Mouse (Mus musculus) forelimb bud, embryonic 11.5 days (tissue): Measurements from ENCODE around the gene Gm49321.

Experiments used
- DNase-seq: peaks from one replicate; pipeline ENCODE4 v3.0.0-alpha.2; 2012; ENCODE audit warnings: low read depth, low spot score

The Gm49321 gene

DNA sequence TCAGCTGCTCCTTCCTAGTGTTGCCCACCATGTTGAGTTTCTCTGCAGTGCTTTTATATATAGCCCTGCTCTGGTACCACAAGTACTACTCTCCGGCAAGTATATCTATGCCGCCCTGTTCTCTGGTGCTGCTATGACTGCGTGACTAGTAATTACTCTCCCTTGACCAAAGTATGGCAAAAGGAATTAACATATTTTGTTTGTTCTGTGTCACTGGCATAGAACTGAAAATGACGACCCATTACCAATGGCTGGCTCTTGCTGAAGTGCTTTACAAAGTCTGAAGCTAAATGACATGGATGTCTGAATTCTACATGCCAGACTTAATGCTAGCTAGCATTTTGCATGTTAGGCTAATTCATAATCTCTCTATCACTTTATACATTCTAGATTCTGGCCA, 11.0 kb downstream of the Gm49321 start:
- DNase-seq = no peak

DNA sequence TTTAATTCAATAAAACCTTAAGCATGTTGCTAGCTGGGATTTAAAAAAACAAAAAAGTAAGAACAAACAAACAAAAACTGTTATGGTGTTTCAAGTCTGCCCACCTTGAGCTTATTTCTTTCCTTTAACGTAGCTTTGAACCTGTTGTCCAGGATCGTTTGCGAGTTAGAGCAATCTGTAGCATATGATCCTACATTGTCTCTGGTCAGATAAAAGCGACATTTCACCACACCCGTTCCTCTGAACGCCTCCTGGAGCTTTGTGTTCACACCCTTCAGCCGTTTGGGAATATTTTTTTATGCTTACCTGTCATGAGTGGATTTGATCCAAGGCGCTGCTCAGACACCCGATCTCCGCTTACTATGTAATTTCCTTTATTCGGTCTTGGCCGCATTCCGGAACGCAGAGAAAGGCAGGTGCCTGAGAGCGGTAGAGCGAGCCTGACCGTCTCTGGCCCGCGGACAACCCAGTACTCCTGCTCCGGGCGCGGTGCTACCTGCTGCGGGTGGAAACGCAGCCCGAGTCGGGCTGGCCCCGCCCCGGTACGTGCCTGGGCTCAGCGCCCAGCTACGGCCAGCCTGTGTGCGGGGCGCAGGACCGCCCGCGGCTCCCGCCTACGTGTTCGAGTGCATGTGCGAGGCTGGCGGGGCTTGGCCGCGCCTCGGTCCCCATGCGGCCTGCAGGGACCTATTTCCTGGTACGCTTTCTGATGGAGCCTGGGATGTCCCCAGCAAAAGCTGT, 12.0 kb downstream of the Gm49321 start:
- DNase-seq = peak; percentile 21

DNA sequence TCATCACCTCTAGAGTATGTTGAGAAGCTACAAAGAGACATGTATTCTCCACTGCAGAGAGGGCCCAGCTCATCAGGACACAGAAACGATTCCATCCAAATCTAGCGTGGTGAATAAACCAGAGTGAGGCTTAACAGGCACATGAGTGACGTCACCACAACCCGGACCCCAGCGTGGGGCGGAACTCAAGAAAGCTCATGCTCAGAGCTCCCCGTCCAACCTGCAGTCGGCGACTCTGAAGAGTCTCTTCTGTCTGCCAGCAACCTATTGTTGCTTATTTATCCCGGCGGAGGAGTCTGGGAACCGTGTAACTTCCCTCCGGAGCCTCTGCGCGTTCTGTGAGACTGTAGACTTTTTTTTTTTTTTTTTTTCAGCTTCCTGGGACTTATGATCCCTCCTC, 15.4 kb downstream of the Gm49321 start:
- DNase-seq = peak; percentile 30

DNA sequence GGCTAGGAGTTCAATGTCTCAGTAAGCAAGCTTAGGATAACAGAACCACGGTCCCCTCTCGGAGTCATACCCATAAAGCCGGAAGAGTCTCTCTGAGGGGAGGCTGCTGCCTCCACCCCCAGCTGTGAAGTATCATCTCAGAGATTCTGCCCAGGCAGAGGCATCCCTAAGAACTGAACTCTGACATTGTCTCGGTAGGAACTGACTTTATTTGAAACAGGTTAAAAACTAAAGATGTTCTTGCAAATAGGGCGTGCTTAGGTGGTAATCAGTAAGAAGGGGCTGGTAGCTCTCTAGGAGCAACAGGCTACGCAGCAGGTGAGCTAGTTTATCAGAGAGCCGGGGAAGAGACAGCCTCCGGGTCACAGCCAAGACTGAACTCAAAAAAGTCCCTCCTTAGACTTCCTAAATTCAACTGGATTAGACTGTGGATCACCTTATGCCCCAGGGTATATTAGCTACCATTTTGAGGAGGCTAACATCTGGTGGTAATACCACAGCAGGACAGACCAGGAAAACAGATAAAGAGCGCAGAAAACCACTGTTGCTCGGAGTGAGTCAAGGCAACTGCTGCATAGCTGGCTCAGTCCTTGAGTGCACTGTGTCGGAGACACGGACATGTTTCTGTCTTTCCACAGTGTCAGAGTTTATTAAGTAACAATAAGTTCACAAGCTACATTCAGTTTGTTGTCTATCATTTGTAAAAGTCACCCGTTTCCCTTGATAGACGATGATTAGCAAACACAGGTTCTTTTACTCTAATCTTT, 16.1 kb downstream of the Gm49321 start:
- DNase-seq = no peak

DNA sequence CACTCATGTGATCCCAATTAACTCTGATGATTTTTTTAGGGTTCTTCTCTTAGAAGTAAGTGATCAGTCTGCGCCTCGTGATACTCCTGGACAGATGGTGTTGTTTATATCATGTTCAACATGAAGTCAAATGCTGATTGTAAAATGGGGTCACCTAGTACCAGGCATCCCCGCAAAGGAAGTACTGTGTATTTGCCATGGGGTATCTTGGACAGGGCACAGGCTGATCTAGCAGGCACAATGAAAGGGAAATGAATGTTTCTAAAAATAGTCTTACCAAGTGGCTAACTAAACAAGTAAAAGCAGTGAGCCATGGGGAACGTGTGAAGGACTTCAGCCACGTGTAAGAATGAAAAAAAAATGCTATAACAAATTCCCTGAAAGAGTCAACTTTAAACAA, 17.3 kb downstream of the Gm49321 start:
- no peak for DNase-seq

DNA sequence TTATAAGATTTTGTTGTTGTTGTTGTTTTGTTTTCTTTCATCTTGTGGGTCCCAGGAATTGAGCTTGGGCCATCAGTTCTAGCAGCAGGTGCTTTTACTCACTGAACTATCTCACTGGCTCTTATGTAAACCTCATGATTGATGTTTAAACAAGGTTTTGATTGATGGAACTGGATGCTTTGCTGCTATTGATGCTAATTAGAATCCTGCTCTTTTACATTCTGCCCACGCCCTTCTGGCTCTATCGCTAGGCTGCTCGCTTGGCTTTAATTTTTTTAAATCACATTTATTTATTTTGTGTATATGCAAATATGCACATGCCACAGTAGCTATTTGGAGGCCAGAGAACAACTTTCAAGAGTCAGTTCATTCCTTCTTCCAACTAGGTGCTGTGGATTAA, 20.2 kb downstream of the Gm49321 start:
- no peak for DNase-seq

DNA sequence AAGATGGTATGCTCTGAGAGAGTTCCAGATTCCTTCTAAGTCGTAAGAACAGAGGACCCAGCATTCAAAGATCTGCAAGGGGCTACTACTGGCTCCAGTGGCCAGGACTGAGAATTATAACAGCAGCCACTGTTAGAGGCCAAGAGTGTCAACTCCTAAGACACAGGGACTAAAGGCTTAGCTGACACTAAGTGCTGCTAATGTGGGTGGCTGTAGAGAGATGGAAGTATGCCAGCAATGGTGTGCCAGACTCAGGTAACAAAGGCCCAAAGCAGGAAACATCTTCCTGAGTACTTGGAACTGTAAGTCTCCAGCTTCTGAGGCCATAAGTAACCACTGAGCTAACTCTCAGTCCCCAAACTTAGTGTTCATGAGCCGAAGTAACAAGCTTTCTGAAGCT, 21.4 kb downstream of the Gm49321 start:
- no peak for DNase-seq

DNA sequence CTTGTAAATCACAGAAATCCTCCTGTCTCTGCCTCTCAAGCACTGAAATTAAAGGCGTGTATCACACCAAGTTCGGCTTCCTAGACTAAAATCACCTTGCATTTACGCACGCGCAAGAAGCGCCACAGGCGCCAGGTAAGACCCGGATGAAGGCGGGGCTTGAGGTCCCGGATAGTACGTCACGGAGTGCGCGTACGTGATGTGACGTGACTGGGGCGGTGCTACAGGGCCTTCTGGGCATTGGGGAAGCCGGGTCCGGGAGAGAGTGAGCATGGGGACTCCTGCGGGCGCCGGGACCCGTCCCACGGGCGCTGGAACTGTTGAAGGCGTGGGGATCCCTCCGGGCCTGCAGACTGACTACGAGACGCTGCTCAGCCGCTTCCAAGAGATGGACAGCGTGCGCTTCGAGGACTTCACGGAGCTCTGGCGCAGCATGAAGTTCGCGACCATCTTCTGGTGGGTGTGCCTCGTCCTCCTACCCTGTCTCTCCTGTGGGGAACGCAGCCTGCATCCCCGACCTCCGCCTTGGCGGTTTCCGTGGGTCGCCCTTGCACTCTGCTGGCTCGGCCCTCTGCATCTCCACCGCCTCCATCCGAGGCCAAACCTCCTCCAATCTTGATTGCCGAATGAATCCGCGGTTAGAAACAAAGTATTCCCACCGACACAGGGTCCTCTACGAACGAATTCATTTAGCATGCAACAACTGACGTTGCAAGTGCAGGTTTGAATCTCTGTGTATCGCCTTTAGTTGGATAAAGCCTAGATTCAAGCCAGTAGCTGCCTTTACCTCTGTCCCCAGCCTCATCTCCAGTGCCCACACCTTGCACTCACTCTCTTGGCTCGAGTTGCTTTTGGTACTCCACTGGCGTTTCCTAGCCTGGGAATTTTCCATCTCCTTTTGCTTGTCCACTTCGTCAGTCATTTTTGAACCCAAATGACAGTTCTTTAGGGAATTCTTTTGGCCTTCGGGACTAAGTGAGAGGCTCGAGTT, 27.1 kb downstream of the Gm49321 start, which contains the start of gene Snapc1:
TSS of gene Snapc1 (plus strand) at position 191 of the 991 bp plus-strand sequence.
- DNase-seq = peak; percentile 98

DNA sequence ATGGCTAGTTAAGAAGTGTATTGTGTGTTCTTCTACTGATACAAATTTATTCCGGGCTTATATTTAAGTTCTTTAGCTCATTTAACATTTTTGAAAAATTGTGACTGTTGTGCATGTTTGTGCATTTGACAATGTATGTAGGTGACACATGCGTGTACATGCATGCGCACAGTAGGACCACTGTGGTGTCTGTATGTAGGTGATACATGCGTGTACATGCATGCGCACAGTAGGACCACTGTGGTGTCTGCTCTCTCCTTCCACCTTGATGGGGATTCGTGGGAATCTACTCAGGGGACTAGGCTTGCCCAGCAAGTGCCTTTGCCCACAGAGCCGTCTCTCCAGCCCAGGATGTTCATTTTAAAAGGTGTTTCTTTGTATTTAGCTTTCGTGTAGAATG, 31.7 kb downstream of the Gm49321 start:
- DNase-seq = no peak

DNA sequence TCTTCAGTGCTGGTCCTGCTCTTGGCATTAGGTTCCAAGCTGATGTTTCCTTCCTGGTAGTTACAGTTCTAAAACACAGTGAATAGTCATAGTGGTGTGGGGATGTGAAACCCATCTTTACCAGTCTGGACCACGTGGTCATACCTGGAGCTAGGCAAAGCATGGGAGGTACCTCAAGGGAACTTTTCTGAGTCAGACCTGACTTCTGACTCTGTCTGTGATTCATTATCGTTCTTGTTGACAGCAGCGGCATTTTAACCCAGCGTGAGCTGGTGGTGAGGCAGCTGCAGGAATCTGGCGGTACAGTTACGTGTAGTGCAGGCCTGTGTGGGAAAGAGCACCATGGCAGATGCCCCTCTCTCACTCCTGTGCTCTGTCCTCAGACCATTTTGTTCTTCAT, 37.1 kb downstream of the Gm49321 start:
- DNase-seq = no peak

DNA sequence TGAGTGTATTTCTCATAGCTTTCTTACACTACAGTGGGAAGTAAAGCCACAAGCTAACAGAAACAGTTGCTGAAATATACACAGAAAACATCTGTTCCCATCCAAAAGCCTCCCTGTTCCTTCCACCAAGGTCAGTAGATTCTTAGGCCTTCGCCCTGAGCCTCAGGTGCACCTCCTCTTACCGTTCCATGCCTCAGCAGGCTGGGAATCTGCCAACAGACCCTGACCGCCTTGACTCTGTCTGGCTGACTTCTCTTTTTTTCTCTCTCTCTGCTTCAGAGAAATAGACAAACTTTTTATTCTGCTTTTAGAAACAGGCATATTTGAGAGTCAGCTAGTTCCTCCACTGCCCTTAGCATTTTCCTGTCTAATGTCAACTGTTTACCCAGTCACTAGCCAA, 40.7 kb downstream of the Gm49321 start:
- DNase-seq = no peak

DNA sequence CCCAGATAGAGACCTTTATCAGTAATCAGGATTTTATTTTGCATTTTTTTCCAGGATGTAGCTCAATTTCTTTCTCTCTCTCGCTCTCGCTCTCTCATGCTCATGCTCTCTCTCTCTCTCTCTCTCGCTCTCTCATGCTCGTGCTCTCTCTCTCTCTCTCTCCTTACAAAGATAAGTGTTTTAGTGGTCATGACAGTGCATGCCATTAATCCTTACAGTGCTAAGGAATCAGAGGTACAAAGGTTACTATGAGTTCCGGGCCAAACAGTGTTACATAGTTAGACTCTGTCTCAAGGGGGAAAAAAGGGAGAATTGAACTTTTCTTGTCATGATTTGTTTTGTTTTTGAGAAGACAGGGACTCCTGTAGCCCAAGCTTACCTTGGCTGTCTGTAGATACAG, 42.2 kb downstream of the Gm49321 start:
- DNase-seq = no peak

DNA sequence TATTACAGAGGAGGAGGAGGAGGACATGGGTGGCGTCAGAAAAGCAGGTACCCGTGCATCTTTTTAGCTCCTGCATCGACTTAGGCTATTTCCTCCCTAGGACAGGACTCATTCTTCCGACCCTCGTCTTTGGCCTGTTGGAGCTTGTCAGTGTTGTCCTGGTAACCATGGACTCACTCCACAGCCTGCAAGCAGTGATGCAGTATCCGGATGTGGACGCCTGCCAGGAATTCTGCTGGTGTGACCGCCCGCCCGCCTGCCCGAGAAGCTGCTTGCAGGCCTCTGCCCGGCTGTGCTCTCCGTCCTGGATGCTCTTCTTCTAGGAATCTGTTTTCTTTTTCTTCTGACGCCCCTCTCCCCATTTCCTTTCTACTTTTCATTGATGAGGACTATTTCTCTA, 45.1 kb downstream of the Gm49321 start:
- no peak for DNase-seq

DNA sequence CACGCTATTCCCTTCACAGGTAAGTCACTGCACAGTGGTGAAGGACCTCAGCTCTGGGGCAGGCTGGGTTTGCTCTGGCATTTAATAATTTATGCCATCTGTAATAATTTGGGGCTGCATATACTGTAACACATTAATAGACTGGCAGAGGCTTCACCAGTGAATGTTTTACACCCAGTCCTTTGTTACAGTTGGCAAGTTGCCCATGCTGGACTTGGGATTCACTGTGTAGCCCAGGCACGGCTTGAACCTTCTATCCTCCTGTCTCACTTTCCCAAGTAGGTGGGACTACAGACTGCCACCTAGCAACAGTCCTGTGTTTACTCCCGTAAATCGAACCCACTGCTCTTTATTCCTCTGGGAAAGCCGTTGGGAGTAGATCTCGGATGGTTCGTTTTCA, 48.8 kb downstream of the Gm49321 start:
- DNase-seq = no peak

DNA sequence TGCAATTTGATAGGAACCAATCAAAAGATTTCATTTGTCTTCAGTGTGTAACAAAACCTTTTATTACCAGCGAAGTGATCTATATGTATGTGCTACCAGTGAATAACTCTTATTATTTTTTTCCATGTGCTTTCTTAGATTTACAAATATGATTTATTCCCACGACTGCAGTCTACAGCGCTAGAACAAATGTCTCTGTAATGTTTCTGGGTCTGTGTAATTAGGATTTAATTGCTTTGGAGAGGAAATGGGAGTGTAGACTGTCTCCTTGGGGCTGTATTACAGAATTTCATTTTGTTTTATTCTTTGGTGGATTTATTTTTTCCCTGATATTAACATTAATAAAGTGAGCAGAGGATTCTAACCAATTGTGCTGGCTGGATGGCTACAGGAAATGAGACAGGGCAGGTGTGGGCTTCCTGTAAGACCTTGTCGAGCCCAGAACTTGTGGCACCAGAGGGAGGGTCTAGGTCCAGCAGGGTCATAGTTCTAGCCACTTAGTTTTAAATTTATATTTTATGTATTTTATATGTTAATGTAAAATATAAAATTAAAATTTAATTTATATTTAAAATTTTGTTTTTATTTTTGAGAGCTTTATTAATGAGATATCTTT, 51.0 kb downstream of the Gm49321 start:
- DNase-seq = no peak

DNA sequence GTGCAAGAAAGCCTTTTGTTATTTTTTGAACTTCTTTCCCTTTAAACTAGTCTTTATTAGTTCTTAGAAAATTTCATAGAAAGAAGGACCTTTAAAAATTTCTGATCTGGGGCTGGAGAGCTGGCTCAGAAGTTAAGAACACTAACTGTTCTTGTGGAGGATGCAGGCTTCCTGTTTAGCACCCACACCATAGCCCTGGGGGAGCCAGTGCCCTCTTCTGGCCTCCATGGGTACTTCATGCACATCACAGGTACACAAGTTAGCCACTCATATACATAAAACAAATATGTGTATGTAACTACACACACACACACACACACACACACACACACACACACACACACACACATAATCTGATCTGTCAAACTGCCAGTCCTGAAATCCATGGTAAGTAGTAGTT, 52.1 kb downstream of the Gm49321 start:
- no peak for DNase-seq

DNA sequence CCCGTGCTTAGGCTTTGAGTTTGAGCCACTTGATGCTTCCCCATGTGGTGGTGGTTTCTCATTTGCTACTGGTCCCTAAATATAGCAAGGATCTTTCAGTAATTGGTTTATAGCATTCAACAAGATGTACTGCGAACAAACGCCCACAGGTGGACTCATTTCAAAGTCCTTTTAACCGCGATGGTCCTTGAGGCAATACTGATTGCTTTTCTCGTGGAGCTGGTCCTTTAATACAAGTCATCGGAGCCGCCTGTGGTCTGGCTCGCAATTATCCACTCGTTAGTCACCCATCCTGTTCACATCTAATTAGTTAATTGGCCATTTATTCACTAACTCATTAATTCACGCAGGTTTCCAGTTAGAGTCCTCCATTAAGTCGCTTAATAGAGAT, 59.4 kb downstream of the Gm49321 start:
- no peak for DNase-seq

DNA sequence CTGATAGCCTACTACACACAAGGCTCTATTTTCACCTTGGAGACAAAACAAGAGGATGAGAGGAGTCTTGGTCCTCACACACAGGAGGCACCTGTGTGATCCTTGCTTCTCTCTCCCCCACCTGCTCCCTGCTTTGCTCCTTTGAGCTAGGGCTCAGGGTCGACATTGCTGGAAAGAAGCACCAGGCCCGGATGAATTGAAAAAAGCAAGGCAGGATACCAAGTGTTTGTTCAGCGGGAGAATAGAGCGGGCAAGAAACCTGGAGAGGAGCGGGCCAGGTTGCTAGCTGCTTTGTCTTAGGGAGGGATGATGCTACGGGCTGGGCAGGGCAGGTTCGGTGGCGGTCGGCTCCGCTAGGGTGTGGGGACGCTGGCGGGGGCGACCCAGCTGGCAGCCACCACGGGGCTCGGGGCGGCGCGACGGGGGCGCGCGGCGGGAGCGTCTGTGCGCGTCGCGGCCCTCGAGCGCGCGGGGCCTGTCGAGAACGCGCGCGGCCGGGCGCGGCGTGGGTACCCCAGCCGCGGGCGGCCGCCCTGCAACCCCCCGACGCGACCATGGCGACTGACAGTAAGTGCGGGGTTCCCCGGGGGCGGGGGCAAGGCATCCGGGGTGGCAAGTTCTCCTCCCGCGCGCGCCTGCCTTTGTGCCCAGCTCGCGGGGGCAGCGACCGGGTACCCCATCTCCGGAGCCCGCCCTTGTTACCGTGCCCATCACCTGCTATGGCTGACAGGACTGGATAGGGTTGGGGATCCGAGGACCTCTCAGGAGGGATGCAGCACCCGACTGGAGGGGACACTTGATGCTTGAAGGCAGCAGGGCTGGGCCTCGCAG, 60.1 kb downstream of the Gm49321 start, which contains the start of gene Syt16:
TSS of gene Syt16 (plus strand) at position 365 of the 831 bp plus-strand sequence.
- DNase-seq = no peak

DNA sequence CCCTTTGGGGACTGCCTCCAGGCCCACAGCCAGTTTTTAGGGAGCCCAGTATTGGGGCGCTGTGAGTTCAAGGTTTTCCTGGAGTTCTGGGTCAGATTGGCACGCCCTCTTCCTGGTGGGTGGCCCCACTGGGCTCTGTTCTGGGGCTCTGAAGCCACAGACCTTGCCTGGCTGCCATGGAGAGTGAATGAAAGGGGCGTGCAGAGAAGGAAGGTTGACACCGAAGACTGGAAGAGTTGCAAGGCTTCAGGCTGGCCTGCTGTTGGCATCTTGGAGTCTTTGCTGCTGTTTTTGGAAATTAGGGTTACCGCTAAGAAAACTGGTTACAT, 60.6 kb downstream of the Gm49321 start:
- no peak for DNase-seq

DNA sequence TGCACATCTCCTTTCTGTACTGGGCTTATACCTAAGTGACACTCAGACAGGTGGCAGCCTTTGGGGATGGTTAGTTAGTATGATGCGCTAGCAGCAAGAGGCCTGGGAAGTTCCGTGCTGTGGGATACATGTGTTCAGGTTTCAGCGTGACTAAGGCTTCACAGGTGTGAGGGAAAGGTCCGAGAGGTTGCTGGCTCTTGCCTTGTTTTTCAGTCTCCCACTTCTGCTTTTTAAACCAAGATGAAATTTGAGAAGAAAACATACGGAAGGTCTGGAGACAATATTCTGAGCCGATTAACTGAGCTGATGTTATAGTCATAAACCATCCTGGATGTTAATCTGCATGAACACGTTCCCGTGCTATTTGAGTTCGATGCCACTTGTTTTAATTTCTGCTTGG, 65.0 kb downstream of the Gm49321 start:
- no peak for DNase-seq

DNA sequence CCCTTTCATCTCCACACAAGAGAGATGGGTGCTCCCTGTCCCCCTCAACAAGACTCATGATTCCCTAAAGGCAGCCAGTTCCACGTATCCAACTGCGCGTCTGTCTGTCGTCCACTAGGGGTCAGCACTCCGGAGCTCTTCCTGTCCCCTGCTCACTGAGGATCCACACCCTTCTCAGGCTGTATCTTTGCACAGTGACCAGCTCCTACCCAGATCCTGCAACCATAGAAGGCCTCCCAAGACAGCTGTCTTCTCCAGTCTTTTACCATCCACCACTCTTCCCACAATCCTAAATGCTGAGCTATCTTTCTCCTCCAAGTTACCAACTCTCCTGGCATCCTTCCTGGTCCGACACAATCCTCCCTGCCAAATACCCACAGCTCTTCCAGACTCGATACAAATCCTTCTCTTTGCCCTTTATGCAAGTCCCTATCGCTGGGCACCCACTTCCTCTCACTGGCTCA, 72.0 kb downstream of the Gm49321 start:
- peak; percentile 40 for DNase-seq
